Mouse (Mus musculus): ENCODE data around the gene Cfp. TPM values are rescaled to one million over a fixed set of nuclear protein-coding genes. Genes with fewer than 3 reads are reported as not detected.
A peak's percentile ranks its signal among the peaks of the same experiment; 100 is the strongest.

Gene Cfp
- 3.3 and 5.8 TPM in 2 replicates for polyA plus RNA-seq (2016; fragmentation: Nextera tagmentation; extraction: Ambion mirVana)

DNA sequence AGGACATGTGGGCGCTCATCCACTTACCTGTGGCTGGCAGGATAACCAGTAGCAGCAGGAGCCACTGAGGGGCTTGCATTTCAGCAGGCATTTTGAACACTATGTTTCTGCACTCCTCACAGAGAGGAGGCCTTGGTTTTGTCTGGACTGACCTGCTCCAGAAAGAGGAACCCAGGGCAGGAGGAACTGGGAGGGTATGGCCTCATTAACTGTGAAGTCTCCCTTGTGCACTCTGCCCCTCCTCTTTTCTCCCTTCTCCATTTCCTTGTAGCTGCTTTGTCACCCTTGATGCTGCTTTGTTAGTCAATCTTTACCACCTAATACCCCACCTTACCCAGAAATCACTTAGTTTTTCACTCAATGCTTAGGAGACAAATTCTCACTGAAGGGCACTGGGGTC, at the start of gene Cfp:
TSS of gene Cfp (minus strand) at position 192 of the 400 bp plus-strand sequence.
- Histone ChIP-seq H3K4me3 (no peak within 1 kb of the TSS), H3K4me2 (replicated peaks) (no peak within 1 kb of the TSS), H3K27ac (no peak within 1 kb of the TSS), H3K4me1 (no peaks in the 10 kb centered on the region), H3K27me3 (replicated peaks) (no peaks in the 10 kb centered on the region), H3K36me3 (peaks cover 16% of the 10 kb centered on the region), H3K9ac (no peak within 1 kb of the TSS), H3K9me3 (no peaks in the 10 kb centered on the region)
- no peak for ATAC-seq (ENCODE audit: low FRiP score, low read depth)
- WGBS, result 95% methylated on average over 1 of the region's 1 CpGs

DNA sequence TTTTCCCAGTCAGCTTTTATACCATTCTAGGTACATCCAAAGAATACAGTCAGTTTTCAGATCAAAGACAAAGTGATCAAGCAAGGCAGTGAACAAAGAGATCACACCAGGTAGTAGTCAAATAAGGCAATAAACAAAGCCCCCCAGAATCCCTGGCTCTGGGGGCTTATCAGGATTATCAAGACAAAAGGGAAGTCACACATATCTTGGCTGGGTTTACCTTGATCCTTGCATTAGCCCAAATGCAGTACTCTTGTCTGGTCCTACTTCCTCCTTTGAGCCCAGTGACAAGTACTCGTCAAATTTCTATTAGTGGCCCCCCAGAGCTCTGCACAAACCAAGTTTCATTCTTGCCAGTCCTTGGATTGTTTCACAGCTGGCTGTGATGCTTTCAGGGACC, 49.5 kb upstream of the Cfp start:
- no peak overlapping the region for H3K4me2 ChIP-seq (replicated peaks)
- WGBS, result 85% methylated on average over 1 of the region's 1 CpGs
- no peaks in the 10 kb centered on the region for H3K27me3 ChIP-seq (replicated peaks)
- no peak overlapping the region for H3K9ac ChIP-seq
- H3K4me3 ChIP-seq, result no peak overlapping the region
- no peaks in the 10 kb centered on the region for H3K4me1 ChIP-seq
- no peaks in the 10 kb centered on the region for H3K9me3 ChIP-seq
- H3K36me3 ChIP-seq, result peaks cover 3% of the 10 kb centered on the region; the same call in 1 of the 2 replicates
- H3K27ac ChIP-seq, result no peak overlapping the region
- no peak for ATAC-seq (ENCODE audit: low FRiP score, low read depth)

DNA sequence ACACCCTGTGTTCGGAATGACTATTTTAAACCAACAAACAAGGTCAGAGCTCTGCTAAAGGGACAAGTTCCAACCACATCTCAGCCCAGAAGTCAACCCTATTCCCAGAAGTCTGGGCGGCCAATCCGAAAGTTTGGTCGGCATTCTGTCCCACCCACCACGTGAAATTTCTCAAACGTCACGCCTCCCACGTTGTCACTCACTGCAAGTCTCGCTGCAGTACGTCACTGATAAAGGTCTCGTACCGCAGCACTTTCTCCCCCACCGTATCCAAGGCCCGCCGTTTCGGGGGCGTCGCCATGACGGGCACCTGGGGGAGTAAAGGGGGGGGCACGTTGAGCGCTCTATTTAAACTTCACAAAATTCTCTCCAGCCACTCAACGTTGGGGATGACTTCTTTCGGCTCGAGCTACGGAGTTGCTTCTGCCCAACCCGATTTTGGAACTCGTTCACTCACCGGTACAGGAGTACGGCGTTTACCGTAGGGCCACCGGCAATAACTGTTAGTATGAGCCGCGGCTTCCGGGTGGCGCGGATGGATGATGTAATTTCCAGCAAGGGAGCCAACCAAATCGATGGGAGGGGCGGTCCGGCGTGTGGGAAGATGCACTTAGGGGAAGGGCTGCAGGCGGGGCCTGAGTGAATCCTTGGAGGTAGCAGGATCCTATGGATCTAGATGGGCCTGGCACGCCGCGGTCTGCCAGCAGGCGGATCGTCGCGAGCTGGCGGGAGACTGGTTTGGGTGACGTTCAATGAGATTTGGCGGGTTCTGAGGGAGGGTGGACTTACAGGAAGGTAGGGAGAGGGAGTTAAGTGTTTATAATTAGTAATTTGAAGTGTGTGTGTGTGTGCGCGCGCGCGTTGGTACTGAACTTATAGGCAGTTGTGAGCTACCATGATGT, 30.4 kb upstream of the Cfp start, which contains the start of gene Uxt:
TSS of gene Uxt (minus strand) at position 541 of the 902 bp plus-strand sequence.
- Histone ChIP-seq H3K27me3 (replicated peaks) (no peaks in the 10 kb centered on the region), H3K4me2 (replicated peaks) (peak within 1 kb of the TSS; percentile 50), H3K9me3 (no peaks in the 10 kb centered on the region), H3K4me3 (peak within 1 kb of the TSS; percentile 50), H3K27ac (no peak within 1 kb of the TSS), H3K9ac (peak within 1 kb of the TSS; percentile 17; the same call in 1 of the 2 replicates), H3K4me1 (no peaks in the 10 kb centered on the region), H3K36me3 (peaks cover 3% of the 10 kb centered on the region; the same call in 1 of the 2 replicates)
- WGBS, result 16% methylated on average over 57 of the region's 57 CpGs
- peak; percentile 99 for ATAC-seq (ENCODE audit: low FRiP score, low read depth)

- H3K4me3 ChIP-seq, result peak within 1 kb of the TSS; percentile 58
- 17% methylated on average over 30 of the region's 30 CpGs for WGBS
- H3K9ac ChIP-seq, result peak within 1 kb of the TSS; percentile 56
- peak; percentile 98 for ATAC-seq (ENCODE audit: low FRiP score, low read depth)
- H3K4me1 ChIP-seq, result no peaks in the 10 kb centered on the region
- no peaks in the 10 kb centered on the region for H3K27me3 ChIP-seq (replicated peaks)
- H3K36me3 ChIP-seq, result no peaks in the 10 kb centered on the region
- H3K4me2 ChIP-seq (replicated peaks), result peak within 1 kb of the TSS; percentile 58
- no peak within 1 kb of the TSS for H3K27ac ChIP-seq
- H3K9me3 ChIP-seq, result no peaks in the 10 kb centered on the region
These were observed 19.0 kb upstream of the Cfp start, which contains the start of gene Elk1 for GRCm38 (mm10) chrX:20950191-20950880. Elk1 (minus strand) TSS chrX:20950608.

DNA sequence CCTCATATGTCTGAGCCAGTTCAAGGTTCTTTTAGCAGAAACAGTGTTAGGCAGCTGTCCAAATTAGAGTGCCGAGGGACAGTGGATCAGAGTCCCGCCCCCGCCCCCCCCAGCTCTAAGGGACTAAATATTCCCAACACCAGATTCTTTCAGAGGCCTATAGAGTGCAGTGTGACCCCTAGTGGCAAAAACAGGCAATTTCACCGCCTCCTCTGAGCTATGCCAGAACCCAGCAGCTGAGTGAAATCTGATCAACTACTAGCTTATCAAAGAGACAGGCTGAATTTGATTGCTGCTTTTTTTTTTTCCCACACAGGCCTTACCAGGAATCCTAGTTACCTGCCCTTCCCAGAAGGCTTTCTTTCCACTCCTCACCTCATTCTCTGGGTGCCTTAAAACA, 14.7 kb upstream of the Cfp start:
- H3K27me3 ChIP-seq (replicated peaks), result no peaks in the 10 kb centered on the region
- no peak overlapping the region for H3K27ac ChIP-seq
- no peak overlapping the region for H3K4me2 ChIP-seq (replicated peaks)
- no peaks in the 10 kb centered on the region for H3K4me1 ChIP-seq
- no peak overlapping the region for H3K4me3 ChIP-seq
- H3K9ac ChIP-seq, result no peak overlapping the region
- H3K9me3 ChIP-seq, result no peaks in the 10 kb centered on the region
- no peak for ATAC-seq (ENCODE audit: low FRiP score, low read depth)
- 16% methylated on average over 4 of the region's 4 CpGs for WGBS
- no peaks in the 10 kb centered on the region for H3K36me3 ChIP-seq

- H3K4me2 ChIP-seq (replicated peaks), result no peak overlapping the region
- no peaks in the 10 kb centered on the region for H3K4me1 ChIP-seq
- no peak overlapping the region for H3K27ac ChIP-seq
- ATAC-seq (ENCODE audit: low FRiP score, low read depth), result no peak
- H3K9me3 ChIP-seq, result no peaks in the 10 kb centered on the region
- WGBS, result 91% methylated on average over 1 of the region's 1 CpGs
- no peaks in the 10 kb centered on the region for H3K27me3 ChIP-seq (replicated peaks)
- H3K9ac ChIP-seq, result no peak overlapping the region
- H3K4me3 ChIP-seq, result no peak overlapping the region
- peaks cover 20% of the 10 kb centered on the region for H3K36me3 ChIP-seq
These were observed 608 bp upstream of the Cfp start for GRCm38 (mm10) chrX:20931963-20932362.

DNA sequence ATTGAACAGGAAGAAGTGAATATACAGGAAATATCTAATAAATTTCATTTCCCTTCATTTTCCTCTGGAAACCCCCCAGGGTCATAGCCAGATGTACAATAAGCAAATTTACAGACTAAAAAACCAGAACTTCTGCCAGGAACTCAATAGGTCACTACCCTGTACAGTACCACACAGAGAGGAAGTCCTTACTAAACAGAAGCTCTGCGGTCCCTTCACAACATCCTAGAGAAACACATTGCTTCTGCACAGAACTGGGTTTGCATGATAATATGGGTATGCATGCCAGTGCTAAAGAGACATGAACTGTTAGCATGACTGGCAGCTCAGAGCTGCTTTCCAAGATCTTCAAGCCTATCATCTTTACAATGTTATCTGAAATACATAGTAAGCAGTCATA, 1.5 kb downstream of the Cfp start:
- no peak overlapping the region for H3K9ac ChIP-seq
- H3K4me1 ChIP-seq, result no peaks in the 10 kb centered on the region
- no peak for ATAC-seq (ENCODE audit: low FRiP score, low read depth)

DNA sequence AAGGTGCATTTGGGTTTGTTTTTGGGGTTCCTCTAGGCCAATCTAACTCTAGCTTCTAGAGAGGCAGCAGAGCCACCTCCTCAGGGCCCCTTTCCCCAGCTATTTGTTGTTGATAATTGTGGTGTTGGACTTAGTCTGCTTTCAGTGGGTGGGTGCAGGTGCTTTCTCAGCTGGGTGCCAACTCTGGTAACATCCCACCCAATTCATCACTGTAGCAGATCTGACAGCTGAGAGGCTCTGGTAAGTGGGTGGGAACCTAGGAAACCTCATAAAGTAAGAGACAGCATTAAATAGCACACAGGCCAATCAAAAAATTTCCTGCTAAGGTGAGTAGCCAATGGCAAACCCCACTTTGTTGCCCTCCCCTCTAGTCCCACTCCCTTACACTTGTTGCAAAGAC, 6.4 kb downstream of the Cfp start:
- Histone ChIP-seq H3K9ac (no peak overlapping the region), H3K4me2 (replicated peaks) (no peak overlapping the region), H3K9me3 (no peaks in the 10 kb centered on the region), H3K27ac (no peak overlapping the region), H3K27me3 (replicated peaks) (no peaks in the 10 kb centered on the region), H3K4me1 (no peaks in the 10 kb centered on the region), H3K4me3 (no peak overlapping the region), H3K36me3 (peaks cover 6% of the 10 kb centered on the region)
- ATAC-seq (ENCODE audit: low FRiP score, low read depth), result no peak

More for the DNA sequence above, 1.5 kb downstream of the Cfp start:
- 97% methylated on average over 1 of the region's 1 CpGs for WGBS
- Histone ChIP-seq H3K36me3 (peaks cover 6% of the 10 kb centered on the region), H3K27ac (no peak overlapping the region), H3K4me3 (no peak overlapping the region), H3K9me3 (no peaks in the 10 kb centered on the region), H3K27me3 (replicated peaks) (no peaks in the 10 kb centered on the region), H3K4me2 (replicated peaks) (no peak overlapping the region)

DNA sequence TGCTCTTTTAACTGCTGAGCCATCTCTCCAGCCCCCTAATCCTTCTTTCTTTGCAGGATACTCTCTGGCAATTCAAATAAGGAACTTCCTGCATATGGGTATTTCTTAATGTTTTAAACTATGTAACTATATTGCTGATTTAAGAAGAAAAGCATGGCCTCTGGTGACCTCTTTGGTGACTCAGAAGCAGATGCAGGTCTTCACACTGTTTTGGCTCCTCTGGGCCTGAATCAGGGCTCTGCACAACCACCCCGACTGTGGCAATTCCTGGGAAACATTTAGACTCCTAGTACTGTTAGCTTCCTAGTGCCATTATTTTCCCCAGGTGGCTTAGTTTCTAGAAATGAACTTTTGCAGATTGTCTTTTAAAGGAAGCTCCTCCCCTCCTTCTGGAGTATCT, 7.8 kb downstream of the Cfp start:
- H3K9ac ChIP-seq, result no peak overlapping the region
- WGBS, result 75% methylated on average over 1 of the region's 1 CpGs
- no peak overlapping the region for H3K4me3 ChIP-seq
- no peak overlapping the region for H3K4me2 ChIP-seq (replicated peaks)
- H3K4me1 ChIP-seq, result no peaks in the 10 kb centered on the region
- no peaks in the 10 kb centered on the region for H3K27me3 ChIP-seq (replicated peaks)
- no peak overlapping the region for H3K27ac ChIP-seq
- no peak for ATAC-seq (ENCODE audit: low FRiP score, low read depth)
- H3K9me3 ChIP-seq, result no peaks in the 10 kb centered on the region
- H3K36me3 ChIP-seq, result peaks cover 6% of the 10 kb centered on the region

DNA sequence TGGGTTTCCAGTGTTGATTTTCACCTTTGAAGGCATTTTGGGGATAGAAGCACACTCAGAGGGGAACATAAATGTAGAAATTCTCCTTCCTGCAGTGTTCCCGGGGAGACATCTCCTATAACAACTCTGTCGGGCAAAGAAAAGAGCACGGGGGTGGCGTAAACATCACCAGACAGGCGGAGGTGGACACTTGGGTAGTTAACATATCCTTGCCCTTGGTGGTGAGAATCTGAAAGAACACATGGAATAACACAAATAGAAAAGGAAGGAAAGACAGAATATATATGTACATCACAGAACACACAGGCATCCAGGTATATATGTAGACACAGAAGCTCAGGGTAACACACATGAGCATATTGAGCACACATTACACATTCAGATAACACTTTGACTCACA, 10.0 kb downstream of the Cfp start:
- Histone ChIP-seq H3K27me3 (replicated peaks) (no peaks in the 10 kb centered on the region), H3K4me3 (peak overlapping the region; percentile 5; the same call in 1 of the 2 replicates), H3K27ac (no peak overlapping the region), H3K36me3 (0 out of 2 replicates have a peak, but pooled peaks cover 2% of the 10 kb centered on the region), H3K9me3 (no peaks in the 10 kb centered on the region), H3K4me1 (no peaks in the 10 kb centered on the region), H3K4me2 (replicated peaks) (peak overlapping the region; percentile 64), H3K9ac (no peak overlapping the region)
- WGBS, result 51% methylated on average over 5 of the region's 5 CpGs
- no peak for ATAC-seq (ENCODE audit: low FRiP score, low read depth)

- Histone ChIP-seq H3K27ac (no peak within 1 kb of the TSS), H3K4me2 (replicated peaks) (peak within 1 kb of the TSS; percentile 64), H3K36me3 (0 out of 2 replicates have a peak, but pooled peaks cover 2% of the 10 kb centered on the region), H3K27me3 (replicated peaks) (no peaks in the 10 kb centered on the region), H3K4me3 (peak within 1 kb of the TSS; percentile 49), H3K9me3 (no peaks in the 10 kb centered on the region), H3K4me1 (no peaks in the 10 kb centered on the region), H3K9ac (peak within 1 kb of the TSS; percentile 45; the same call in 1 of the 2 replicates)
- WGBS, result 19% methylated on average over 31 of the region's 44 CpGs
- ATAC-seq (ENCODE audit: low FRiP score, low read depth), result peak; percentile 94
These were observed 10.5 kb downstream of the Cfp start, which contains the start of gene Syn1 for GRCm38 (mm10) chrX:20920844-20921364. Syn1 (minus strand) TSS chrX:20921004.

All from neural tube, embryonic 12.5 days (tissue).